Mouse (Mus musculus): ENCODE measurements around the gene Krt84. TPM values are rescaled to one million over a fixed set of nuclear protein-coding genes. Genes with fewer than 3 reads are reported as not detected.
"Not testable (repeated sequence)": the region's sequence is repeated elsewhere in the genome, so short reads cannot be mapped to it uniquely, and the experiment has no call there.

Krt84 gene
- polyA plus RNA-seq, 1 experiment from 2014 or later, result 0.06 TPM

GRCm38 (mm10) chr15:101538580-101538900 is 5.9 kb upstream of the Krt84 start:
- Histone ChIP-seq H3K9ac (no peak overlapping the region), H3K4me3 (no peak overlapping the region), H3K36me3 (no peaks in the 10 kb centered on the region), H3K27me3 (no peaks in the 10 kb centered on the region; the same call in 1 of the 2 replicates), H3K27ac (no peak overlapping the region), H3K9me3 (no peaks in the 10 kb centered on the region), H3K4me1 (peaks cover 6% of the 10 kb centered on the region; the same call in 1 of the 2 replicates), H3K4me2 (replicated peaks) (no peak overlapping the region)
- WGBS, result 59% methylated on average over 4 of the region's 4 CpGs
- no peak for ATAC-seq (ENCODE audit: insufficient number of reproducible peaks, insufficient read depth, low FRiP score, low TSS enrichment)

- Histone ChIP-seq H3K4me1 (peaks cover 6% of the 10 kb centered on the region; the same call in 1 of the 2 replicates), H3K4me2 (replicated peaks) (no peak overlapping the region), H3K9me3 (no peaks in the 10 kb centered on the region), H3K27ac (no peak overlapping the region), H3K4me3 (no peak overlapping the region), H3K27me3 (no peaks in the 10 kb centered on the region; the same call in 1 of the 2 replicates), H3K36me3 (no peaks in the 10 kb centered on the region), H3K9ac (no peak overlapping the region)
- 47% methylated on average over 7 of the region's 7 CpGs for WGBS
- no peak for ATAC-seq (ENCODE audit: insufficient number of reproducible peaks, insufficient read depth, low FRiP score, low TSS enrichment)
Measured at GRCm38 (mm10) chr15:101537864-101538579, 5.4 kb upstream of the Krt84 start.

DNA sequence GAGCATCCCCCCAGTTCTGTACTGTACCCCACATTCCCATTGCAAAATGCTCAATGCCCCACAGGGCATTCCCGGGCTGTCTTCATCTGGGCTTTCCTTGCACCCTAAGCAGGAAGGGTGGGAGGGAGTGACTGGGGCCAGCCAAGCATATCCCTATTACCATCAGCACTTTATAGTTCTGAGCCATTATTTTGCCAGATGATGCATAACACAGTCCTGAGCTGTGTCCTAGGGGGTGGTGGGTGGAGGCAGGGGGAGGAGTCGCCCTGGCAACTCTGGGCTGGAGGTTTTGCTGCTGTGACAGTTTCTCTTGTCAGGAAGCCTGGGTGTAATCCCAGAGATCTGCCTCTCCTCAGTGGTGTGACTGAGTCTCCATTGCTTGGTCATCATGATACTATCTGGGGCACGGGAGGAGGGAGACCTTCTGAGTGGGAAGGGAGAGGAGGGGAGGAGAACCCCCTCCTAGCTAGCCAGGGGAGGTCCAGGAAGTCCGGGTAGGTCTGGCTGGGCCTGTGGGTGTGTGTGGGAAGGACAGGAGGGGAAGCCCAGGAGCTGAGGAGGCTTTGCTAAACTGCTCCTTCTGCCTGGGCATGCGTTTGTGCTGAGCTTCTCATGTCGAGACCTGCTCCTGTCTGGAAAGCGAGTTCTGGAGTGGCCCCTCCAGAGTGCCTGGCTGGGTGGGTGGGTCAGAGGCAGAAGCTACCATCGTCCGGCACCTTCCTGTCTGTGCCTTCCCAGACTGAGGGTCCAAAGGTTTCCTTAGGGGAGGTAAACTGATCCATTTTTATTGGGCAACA is 3.6 kb upstream of the Krt84 start:
- Histone ChIP-seq H3K27me3 (no peaks in the 10 kb centered on the region; the same call in 1 of the 2 replicates), H3K9me3 (no peaks in the 10 kb centered on the region), H3K4me1 (peaks cover 6% of the 10 kb centered on the region; the same call in 1 of the 2 replicates), H3K36me3 (no peaks in the 10 kb centered on the region), H3K4me3 (no peak overlapping the region), H3K9ac (no peak overlapping the region), H3K4me2 (replicated peaks) (no peak overlapping the region), H3K27ac (no peak overlapping the region)
- 0 out of 2 replicates have a peak, but pooled peaks have one; percentile 41 for ATAC-seq (ENCODE audit: insufficient number of reproducible peaks, insufficient read depth, low FRiP score, low TSS enrichment)
- WGBS, result 61% methylated on average over 9 of the region's 9 CpGs

DNA sequence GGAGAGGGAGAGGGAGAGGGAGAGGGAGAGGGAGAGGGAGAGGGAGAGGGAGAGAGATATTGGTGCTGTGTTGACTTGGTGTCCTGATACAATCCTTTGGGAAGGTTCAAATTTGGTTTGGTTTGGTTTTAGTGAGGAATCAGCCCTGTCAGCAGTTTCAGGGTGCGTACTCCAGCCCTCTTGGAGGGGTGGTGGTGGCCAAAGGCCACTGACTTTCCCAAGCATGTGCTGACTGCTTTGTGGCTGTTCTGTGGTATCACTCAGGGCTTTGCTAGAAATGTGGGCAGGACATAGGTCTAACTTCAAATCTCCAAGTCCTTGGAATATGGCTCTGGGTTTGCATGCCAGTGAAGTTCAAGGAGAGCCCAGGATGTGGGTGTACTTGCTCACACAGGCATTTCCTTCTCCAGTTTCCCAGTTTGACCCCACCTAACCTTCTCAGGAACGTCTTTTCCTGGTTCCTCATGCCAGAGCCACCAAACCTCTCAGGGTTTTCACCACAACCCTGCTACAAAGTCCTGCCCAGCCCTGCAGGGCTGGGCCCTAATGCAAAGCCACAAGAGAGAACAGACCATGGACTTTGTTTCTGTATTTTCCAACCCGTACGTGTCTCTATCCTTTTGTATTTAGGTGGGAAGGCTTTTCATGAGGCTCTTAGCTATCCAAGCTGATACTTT is 9.9 kb downstream of the Krt84 start:
- Histone ChIP-seq H3K4me3 (no peak overlapping the region), H3K4me1 (no peaks in the 10 kb centered on the region)
- 68% methylated on average over 4 of the region's 4 CpGs for WGBS

GRCm38 (mm10) chr15:101519792-101520191 is 12.8 kb downstream of the Krt84 start:
- Histone ChIP-seq H3K4me2 (replicated peaks) (no peak overlapping the region), H3K27me3 (no peaks in the 10 kb centered on the region; the same call in 1 of the 2 replicates), H3K4me3 (no peak overlapping the region), H3K36me3 (no peaks in the 10 kb centered on the region), H3K27ac (no peak overlapping the region), H3K4me1 (no peaks in the 10 kb centered on the region), H3K9ac (no peak overlapping the region), H3K9me3 (no peaks in the 10 kb centered on the region)
- ATAC-seq (ENCODE audit: insufficient number of reproducible peaks, insufficient read depth, low FRiP score, low TSS enrichment), result no peak
- WGBS, result 17% methylated on average over 2 of the region's 2 CpGs

More for the DNA sequence above, 9.9 kb downstream of the Krt84 start:
- Histone ChIP-seq H3K4me2 (replicated peaks) (no peak overlapping the region), H3K9ac (no peak overlapping the region), H3K27ac (no peak overlapping the region), H3K27me3 (no peaks in the 10 kb centered on the region; the same call in 1 of the 2 replicates), H3K36me3 (no peaks in the 10 kb centered on the region), H3K9me3 (no peaks in the 10 kb centered on the region)
- no peak for ATAC-seq (ENCODE audit: insufficient number of reproducible peaks, insufficient read depth, low FRiP score, low TSS enrichment)

DNA sequence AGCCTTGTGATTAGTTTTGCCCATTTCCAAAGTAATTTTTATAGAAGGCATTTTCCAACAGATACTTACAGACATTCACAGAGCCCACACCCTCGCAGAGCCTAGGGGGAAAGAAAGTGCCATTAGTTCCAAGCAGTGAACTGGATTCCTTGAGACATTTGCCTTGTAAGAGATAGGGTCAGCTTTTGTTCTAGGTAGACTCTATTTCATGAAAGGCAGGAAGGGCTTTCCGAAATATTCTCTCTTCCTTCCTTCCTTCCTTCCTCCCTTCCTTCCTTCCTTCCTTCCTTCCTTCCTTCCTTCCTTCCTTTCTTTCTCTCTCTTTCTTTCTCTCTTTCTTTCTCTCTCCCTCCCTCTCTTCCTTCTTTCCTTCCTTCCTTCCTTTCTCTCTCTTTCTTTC is 15.5 kb downstream of the Krt84 start, which contains the start of gene Gm49425:
Gene Gm49425 (minus strand): TSS at position 101 of the 400 bp plus-strand sequence.
- not testable (repeated sequence) for H3K36me3 ChIP-seq; ATAC-seq (ENCODE audit: insufficient number of reproducible peaks, insufficient read depth, low FRiP score, low TSS enrichment); H3K27me3 ChIP-seq; H3K9ac ChIP-seq; H3K4me2 ChIP-seq (replicated peaks); H3K27ac ChIP-seq; H3K4me1 ChIP-seq; H3K4me3 ChIP-seq; H3K9me3 ChIP-seq
- WGBS, result 85% methylated on average over 2 of the region's 2 CpGs

DNA sequence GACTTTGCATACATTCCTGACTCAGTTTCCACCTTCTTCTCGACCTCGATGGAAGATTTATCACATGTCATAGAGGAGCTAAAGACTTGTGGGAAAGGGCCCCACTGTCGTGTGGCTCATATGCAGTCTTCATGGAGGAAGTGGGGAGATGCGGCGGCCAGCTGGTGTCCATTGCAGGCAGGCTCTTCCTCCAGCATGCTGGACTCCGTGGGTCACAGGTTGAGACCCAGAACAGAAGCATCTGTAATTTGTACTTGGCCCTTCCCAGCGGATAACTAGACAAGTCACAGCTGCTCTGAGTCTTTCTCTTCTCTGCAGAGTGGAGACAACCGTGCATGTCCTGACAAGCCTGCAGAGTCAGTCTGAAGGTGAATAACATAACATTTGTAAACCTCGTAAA is 24.4 kb downstream of the Krt84 start:
- ATAC-seq (ENCODE audit: insufficient number of reproducible peaks, insufficient read depth, low FRiP score, low TSS enrichment), result no peak
- Histone ChIP-seq H3K9ac (no peak overlapping the region), H3K27me3 (no peaks in the 10 kb centered on the region), H3K27ac (no peak overlapping the region), H3K9me3 (no peaks in the 10 kb centered on the region), H3K4me3 (no peak overlapping the region), H3K4me2 (replicated peaks) (no peak overlapping the region), H3K36me3 (no peaks in the 10 kb centered on the region), H3K4me1 (no peaks in the 10 kb centered on the region)
- 65% methylated on average over 9 of the region's 9 CpGs for WGBS

DNA sequence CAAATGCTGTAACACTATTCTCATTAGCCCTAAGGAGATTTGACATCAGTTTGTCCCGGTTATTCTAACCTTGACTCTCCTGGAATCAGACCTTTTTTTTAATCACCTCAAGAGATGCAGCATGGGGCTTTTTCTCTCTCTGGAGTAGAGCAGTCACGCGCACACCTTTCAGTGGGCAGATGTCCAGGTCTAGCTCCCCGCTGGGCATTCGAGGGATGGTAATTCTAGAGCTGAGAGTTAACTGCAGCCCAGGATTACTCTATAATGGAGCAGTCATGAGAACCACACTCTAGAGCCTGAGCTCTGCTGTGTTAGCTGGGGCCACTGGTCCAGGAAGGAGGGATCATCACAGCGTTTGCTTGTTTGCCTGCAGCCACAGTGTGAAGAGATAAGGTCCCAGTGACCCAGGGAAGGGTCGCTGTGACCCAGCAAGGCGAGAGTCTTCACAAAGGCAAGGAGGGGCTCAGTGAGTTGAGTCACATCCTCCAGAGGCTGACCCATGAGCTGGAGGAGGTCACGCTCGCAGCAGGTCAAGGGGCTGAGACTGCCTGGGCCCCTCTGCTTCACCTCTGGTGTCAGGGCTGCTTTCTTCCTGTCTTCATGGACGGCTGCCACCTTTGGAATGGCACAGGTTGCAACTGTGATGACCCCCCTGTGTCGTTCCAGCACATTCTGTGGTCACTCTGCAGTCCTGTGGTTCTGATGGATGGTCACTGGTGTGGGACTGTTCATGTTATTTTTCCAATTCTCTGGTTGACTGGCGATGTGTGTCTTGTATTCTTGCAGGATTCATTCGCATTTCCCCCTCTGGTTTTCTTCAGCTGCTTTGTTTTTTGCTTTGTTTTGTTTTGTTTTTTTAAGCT is 25.5 kb downstream of the Krt84 start:
- no peak overlapping the region for H3K4me3 ChIP-seq
- H3K4me2 ChIP-seq (replicated peaks), result no peak overlapping the region
- no peaks in the 10 kb centered on the region for H3K27me3 ChIP-seq
- WGBS, result 42% methylated on average over 14 of the region's 14 CpGs
- no peak overlapping the region for H3K9ac ChIP-seq
- H3K4me1 ChIP-seq, result no peaks in the 10 kb centered on the region
- H3K27ac ChIP-seq, result no peak overlapping the region
- no peaks in the 10 kb centered on the region for H3K36me3 ChIP-seq
- no peaks in the 10 kb centered on the region for H3K9me3 ChIP-seq
- no peak for ATAC-seq (ENCODE audit: insufficient number of reproducible peaks, insufficient read depth, low FRiP score, low TSS enrichment)

- Histone ChIP-seq H3K27me3 (no peaks in the 10 kb centered on the region), H3K4me3 (no peak overlapping the region), H3K36me3 (no peaks in the 10 kb centered on the region), H3K9me3 (no peaks in the 10 kb centered on the region), H3K9ac (no peak overlapping the region), H3K4me1 (no peaks in the 10 kb centered on the region), H3K27ac (no peak overlapping the region), H3K4me2 (replicated peaks) (no peak overlapping the region)
- 75% methylated on average over 2 of the region's 2 CpGs for WGBS
- ATAC-seq (ENCODE audit: insufficient number of reproducible peaks, insufficient read depth, low FRiP score, low TSS enrichment), result no peak
Measured at GRCm38 (mm10) chr15:101497181-101497580, 35.4 kb downstream of the Krt84 start.

DNA sequence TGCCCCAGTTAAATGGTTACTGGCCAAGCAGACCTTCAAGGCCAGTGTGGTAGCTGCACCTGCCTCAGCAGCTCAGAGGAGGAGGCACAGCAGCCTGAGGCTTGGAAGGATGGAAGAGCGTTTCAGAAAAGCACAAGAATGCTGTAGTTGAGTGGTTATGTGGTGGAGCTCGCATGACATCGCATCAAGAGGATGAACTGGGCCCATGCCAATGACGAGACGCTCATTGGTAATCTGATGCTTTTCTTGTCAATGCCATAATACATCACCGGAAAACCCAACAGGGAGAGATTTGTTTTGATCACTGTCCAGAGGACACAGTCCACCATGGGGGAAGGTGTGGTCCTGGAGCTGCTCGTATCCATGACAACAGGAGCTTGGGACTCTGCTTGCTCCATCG is 37.4 kb downstream of the Krt84 start:
- H3K4me1 ChIP-seq, result no peaks in the 10 kb centered on the region
- H3K36me3 ChIP-seq, result no peaks in the 10 kb centered on the region
- no peaks in the 10 kb centered on the region for H3K9me3 ChIP-seq
- H3K4me2 ChIP-seq (replicated peaks), result no peak overlapping the region
- H3K4me3 ChIP-seq, result no peak overlapping the region
- WGBS, result 82% methylated on average over 8 of the region's 8 CpGs
- H3K27me3 ChIP-seq, result no peaks in the 10 kb centered on the region
- no peak overlapping the region for H3K27ac ChIP-seq
- ATAC-seq (ENCODE audit: insufficient number of reproducible peaks, insufficient read depth, low FRiP score, low TSS enrichment), result no peak
- H3K9ac ChIP-seq, result no peak overlapping the region

DNA sequence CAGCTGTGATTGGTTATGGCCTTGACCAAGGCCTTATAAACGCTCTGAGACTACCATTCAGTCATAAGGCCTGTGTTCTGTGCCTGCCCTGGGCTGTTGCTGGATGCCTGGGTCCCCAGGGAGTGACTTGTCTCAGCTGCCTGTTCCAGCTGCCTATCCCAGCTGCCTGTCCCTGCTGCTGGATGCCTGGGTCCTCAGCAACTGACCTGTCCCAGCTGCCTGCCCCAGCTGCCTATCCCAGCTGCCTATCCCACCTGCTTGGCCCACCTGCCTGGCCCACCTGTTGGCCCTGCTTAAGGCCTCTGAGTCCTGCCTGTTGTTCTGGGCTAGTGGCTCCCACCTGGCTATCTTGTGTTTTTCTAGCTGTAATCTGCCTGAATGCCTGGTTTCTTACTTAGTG is 38.4 kb downstream of the Krt84 start:
- 48% methylated on average over 1 of the region's 1 CpGs for WGBS
- Histone ChIP-seq H3K27me3 (no peaks in the 10 kb centered on the region), H3K4me3 (no peak overlapping the region), H3K9ac (no peak overlapping the region), H3K36me3 (no peaks in the 10 kb centered on the region), H3K27ac (no peak overlapping the region), H3K4me2 (replicated peaks) (no peak overlapping the region), H3K9me3 (no peaks in the 10 kb centered on the region), H3K4me1 (no peaks in the 10 kb centered on the region)
- ATAC-seq (ENCODE audit: insufficient number of reproducible peaks, insufficient read depth, low FRiP score, low TSS enrichment), result no peak

Data from embryonic facial prominence, embryonic 12.5 days (tissue).